Mouse (Mus musculus): ENCODE data around the gene Minpp1. TPM values are rescaled to one million over a fixed set of nuclear protein-coding genes. Genes with fewer than 3 reads are reported as not detected.
"Not testable (repeated sequence)": the region's sequence is repeated elsewhere in the genome, so short reads cannot be mapped to it uniquely, and the experiment has no call there.

The Minpp1 gene
- polyA plus RNA-seq (2012; rRNA removed), result 25.2 and 30.9 TPM in 2 replicates

GRCm38 (mm10) chr19:32485681-32486105, at the start of gene Minpp1:
Gene Minpp1 (plus strand): TSS chr19:32485769.
- DNase-seq (ENCODE audit: low read depth), result no peak

GRCm38 (mm10) chr19:32439356-32439755, 46.2 kb upstream of the Minpp1 start:
- DNase-seq (ENCODE audit: low read depth), result no peak

- no peak for DNase-seq (ENCODE audit: low read depth)
These were observed 44.0 kb upstream of the Minpp1 start for GRCm38 (mm10) chr19:32441568-32441967.

- no peak for DNase-seq (ENCODE audit: low read depth)
These were observed 36.6 kb upstream of the Minpp1 start for GRCm38 (mm10) chr19:32448931-32449330.

- DNase-seq (ENCODE audit: low read depth), result no peak
These were observed 33.3 kb upstream of the Minpp1 start for GRCm38 (mm10) chr19:32452231-32452630.

- no peak for DNase-seq (ENCODE audit: low read depth)
These were observed 28.8 kb upstream of the Minpp1 start for GRCm38 (mm10) chr19:32456744-32457143.

- not testable (repeated sequence) for DNase-seq (ENCODE audit: low read depth)
These were observed 27.9 kb upstream of the Minpp1 start for GRCm38 (mm10) chr19:32457631-32458030.

- DNase-seq (ENCODE audit: low read depth), result no peak
These were observed 22.5 kb upstream of the Minpp1 start for GRCm38 (mm10) chr19:32463037-32463436.

- no peak for DNase-seq (ENCODE audit: low read depth)
These were observed 20.3 kb upstream of the Minpp1 start for GRCm38 (mm10) chr19:32465228-32465627.

GRCm38 (mm10) chr19:32466478-32466877, 19.1 kb upstream of the Minpp1 start, which contains the start of gene Rpl9-ps6:
Gene Rpl9-ps6 (minus strand): TSS chr19:32466578.
- DNase-seq (ENCODE audit: low read depth), result no peak

GRCm38 (mm10) chr19:32467325-32467724, 18.2 kb upstream of the Minpp1 start:
- DNase-seq (ENCODE audit: low read depth), result no peak

GRCm38 (mm10) chr19:32470059-32470497, 15.5 kb upstream of the Minpp1 start:
- no peak for DNase-seq (ENCODE audit: low read depth)

GRCm38 (mm10) chr19:32470570-32471263, 14.9 kb upstream of the Minpp1 start:
- no peak for DNase-seq (ENCODE audit: low read depth)

- DNase-seq (ENCODE audit: low read depth), result no peak
These were observed 9.4 kb upstream of the Minpp1 start for GRCm38 (mm10) chr19:32476016-32476711.

- DNase-seq (ENCODE audit: low read depth), result no peak
These were observed 8.9 kb upstream of the Minpp1 start for GRCm38 (mm10) chr19:32476712-32477052.

GRCm38 (mm10) chr19:32480255-32480654, 5.3 kb upstream of the Minpp1 start:
- no peak for DNase-seq (ENCODE audit: low read depth)

GRCm38 (mm10) chr19:32480791-32481442, 4.7 kb upstream of the Minpp1 start:
- no peak for DNase-seq (ENCODE audit: low read depth)

GRCm38 (mm10) chr19:32481511-32481910, 4.1 kb upstream of the Minpp1 start:
- no peak for DNase-seq (ENCODE audit: low read depth)

GRCm38 (mm10) chr19:32484941-32485660, 468 bp upstream of the Minpp1 start:
- DNase-seq (ENCODE audit: low read depth), result no peak

GRCm38 (mm10) chr19:32486106-32486724, 646 bp downstream of the Minpp1 start:
- not testable (repeated sequence) for DNase-seq (ENCODE audit: low read depth)

GRCm38 (mm10) chr19:32487595-32488255, 2.2 kb downstream of the Minpp1 start:
- no peak for DNase-seq (ENCODE audit: low read depth)

Measured in gonadal fat pad, adult 2 months (tissue).